Mouse (Mus musculus) testis, adult 2 months (tissue): ENCODE results near the gene Oas1d.
"Not testable (repeated sequence)": the region's sequence is repeated elsewhere in the genome, so short reads cannot be mapped to it uniquely, and the experiment has no call there.

Experiments used
- CTCF ChIP-seq: fragments of 200-500 bp; IDR thresholded peaks from 2 replicates; pipeline ENCODE4 v1.5.1; 2012; ENCODE audit warnings: low read depth, mild to moderate bottlenecking, inconsistent platforms, low read length, moderate library complexity; ENCODE audit not compliant: control insufficient read depth, insufficient read depth, insufficient replicate concordance
- POLR2A ChIP-seq: fragments of 200-500 bp; IDR thresholded peaks from 2 replicates; pipeline ENCODE4 v1.6.1; 2012; ENCODE audit warnings: low read depth, mild to moderate bottlenecking, inconsistent platforms, low read length, moderate library complexity; ENCODE audit not compliant: control insufficient read depth

DNA sequence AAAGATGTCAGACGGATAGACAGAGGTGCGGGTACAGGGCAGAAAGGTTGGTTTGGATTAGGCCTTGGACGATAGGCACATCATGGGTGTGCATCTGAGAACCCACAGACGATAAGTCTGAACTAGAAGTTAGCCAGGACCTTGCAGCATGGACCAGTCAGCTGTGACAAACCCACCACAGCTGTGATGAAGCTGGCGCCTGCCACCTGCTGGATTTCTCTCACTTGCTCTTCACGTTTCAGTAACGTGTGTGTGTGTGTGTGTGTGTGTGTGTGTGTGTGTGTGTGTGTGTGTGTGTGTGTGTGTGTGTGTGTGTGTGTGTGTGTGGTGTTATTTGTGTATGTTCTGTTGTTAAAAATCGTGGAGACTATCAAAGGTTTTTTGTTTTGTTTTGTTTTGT lies at the start of gene Oas1d:
- TF ChIP-seq CTCF, POLR2A: not testable (repeated sequence)
